Mouse (Mus musculus): ENCODE data around the gene Rab11fip3.
A peak's percentile ranks its signal among the peaks of the same experiment; 100 is the strongest.

Gene Rab11fip3

DNA sequence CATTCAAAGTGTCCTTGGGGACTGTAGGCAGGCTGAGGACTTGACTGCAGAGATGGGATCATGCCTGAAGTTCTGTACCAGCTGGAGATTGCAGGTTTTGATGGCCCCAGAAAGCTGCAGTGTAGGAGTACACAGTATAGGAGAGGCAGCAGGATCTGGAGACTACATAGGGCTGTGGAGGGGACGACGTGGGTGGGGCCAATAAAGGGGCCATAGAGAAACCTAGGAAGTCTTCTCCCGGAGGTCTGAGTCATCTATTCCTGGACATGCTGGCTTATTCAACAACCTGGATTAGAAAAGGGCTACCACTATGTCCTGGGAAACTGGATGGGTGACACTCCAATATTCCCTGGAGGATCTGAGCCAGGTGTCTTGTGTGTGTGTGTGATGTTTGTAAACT lies 113.6 kb downstream of the Rab11fip3 start:
- DNase-seq (ENCODE audit: low read depth): no peak

DNA sequence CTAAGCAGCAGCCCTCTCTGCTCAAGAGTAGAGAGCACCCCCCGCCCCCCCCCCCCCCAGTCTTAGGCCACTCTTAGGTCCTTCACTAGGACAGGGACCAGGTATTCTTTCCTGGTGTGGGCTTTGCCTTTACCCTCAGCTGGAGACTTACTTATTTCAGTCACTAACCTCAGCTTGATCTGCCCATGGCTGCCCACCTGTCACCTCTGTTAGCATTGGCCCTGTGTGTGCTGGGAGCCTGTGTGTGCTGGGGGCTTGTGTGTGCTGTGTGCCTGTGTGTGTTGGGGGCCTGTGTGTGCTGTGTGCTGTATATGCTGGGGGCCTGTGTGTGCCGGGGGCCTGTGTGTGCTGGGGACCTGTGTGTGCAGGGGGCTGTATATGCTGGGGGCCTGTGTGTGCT lies 114.7 kb downstream of the Rab11fip3 start:
- DNase-seq (ENCODE audit: low read depth): no peak

DNA sequence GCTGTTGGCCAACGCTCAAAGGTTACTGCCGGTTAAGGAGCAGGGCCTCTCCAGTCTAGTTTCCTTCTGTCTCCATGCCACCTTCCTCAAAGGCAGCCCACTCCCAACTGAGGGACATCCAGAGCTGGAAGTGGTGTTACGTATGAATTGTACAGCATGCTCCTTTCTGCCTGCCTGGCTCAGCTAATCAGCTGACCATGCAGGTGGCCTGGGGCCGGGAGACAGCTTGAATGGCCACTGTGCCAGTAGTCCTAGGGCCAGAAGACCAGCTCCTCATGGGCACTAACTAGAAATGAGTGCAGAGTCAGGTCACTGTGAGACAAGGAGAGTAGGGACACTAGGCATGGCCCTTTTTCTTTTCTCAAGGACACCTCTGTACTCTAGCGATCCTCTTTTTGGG lies 116.2 kb downstream of the Rab11fip3 start:
- DNase-seq (ENCODE audit: low read depth): no peak

DNA sequence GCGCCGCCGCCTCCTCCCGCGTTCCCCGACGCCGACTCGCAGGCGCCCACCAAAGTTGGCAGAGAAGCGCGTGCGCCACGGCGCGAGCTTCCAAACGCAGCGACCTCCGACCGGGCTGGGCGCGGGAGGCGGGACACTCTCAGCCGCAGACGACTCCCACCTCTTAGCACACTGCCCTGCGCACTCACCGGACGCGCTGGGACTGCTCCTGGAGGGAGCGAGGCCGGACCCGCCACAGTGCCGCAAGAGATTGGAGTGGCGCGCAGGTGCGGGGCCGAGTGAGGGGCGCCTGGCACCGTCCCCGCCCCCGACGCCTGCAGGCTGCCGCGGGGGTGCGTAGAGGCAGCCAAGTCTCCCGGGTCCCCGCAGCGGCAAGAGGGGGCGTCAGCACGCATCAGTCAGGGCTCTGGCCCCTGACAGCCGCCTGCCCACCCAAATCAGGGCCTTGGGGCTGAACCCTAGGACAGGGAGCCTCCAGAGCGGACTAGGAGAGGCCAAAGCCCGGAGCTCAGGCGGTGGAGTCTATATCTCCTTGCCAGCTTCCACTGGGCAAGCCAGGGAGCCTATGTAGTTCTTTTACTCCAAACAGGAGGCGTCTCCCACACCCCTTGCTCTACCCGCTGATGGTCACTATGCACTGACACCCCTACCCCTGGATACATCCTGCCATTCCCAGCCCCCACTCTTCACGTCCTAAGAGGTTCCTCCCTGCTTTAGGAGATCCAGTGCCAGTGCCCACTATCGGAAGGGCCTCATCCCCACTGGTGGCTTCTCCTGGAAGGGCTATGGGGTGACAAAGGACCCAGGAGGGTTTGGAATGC lies 117.3 kb downstream of the Rab11fip3 start, which contains the start of gene A930017K11Rik:
A930017K11Rik (minus strand) TSS at position 763 of the 821 bp plus-strand sequence.
- no peak for DNase-seq (ENCODE audit: low read depth)

DNA sequence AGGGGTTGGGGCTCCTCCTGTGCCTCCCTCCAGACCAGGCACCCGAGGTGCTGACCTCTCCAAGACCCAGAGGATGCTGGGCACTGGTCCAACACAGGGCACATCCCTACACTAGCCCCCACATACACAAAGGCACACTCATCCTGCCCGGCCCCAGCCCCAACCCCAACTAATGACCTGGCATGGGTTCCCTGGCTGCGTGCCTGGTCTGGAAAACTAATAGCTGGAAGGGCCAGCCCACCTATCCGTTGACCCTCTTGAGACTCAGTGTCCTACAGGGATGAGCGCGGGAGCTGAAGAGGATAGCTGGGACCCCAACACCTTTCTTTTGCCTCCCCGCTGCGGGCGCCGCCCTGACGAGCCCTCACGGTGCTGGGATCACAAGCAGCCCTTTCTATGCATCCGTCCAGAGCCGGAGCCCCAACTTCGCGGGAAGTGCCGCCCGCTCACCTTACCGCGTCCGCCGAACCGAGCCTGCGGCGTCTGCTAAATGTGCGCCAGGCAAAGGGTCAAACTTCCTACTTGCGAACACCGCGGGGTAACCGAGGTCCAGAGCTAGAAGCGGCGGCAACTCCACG lies 118.0 kb downstream of the Rab11fip3 start:
- peak; percentile 30 for DNase-seq (ENCODE audit: low read depth)

DNA sequence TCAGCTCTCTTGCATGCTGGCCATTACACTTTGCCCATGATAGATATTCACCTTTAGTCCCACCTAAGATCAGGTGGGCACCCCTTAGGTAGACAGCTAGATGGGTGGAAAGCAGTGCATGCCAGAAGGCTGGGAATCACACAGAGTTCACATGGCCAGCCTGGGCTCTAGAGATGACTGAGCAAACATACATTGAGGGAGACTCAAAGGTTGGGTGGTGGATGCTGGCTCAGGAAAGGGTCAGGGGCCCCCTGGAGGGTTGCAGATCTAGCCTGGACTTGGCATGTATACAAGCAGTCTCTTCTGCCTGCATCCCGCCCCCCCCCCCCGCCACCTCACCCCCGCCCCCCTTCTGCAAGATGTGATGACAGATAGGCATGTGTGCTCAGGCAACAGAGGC lies 118.6 kb downstream of the Rab11fip3 start:
- DNase-seq (ENCODE audit: low read depth): no peak

DNA sequence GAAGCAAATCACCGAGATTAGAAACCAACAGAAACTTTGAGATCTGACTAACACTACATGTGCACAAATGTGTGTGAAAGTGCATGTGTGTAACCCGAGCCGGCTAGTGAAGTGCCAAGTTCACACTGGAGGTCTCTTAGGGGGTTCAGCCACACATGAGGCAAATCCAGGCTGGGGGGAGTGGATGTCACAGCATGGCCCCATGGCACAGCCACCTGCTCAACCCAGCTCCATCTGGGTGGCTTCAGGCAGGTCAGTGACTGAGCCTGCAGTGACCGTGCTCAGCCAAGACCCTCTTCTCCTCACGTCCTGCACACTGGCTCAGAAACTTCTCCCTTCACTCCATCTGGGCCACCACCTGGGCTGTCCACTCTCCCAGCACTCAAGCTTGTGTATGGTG lies 119.4 kb downstream of the Rab11fip3 start:
- peak; percentile 24 for DNase-seq (ENCODE audit: low read depth)

DNA sequence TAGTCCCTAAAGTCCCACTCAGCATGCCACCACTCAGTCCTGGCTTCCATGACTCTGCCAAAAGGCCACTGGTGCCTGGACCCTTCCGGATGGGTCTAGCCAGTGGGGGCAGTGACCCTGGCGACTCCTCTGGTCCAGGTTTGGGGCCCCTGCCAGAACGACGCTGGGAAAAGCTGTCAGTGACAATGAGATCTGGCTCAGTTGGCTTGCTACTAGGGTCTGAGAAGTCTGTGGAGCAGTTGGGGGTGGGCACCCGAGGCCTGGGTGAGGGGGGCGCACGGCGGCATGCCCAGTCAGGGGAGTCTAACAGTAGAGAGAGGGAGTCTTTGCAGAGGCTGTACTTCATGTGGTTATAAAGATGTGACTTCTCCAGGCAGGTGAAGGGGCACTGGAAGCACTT lies 121.3 kb downstream of the Rab11fip3 start:
- DNase-seq (ENCODE audit: low read depth): no peak

DNA sequence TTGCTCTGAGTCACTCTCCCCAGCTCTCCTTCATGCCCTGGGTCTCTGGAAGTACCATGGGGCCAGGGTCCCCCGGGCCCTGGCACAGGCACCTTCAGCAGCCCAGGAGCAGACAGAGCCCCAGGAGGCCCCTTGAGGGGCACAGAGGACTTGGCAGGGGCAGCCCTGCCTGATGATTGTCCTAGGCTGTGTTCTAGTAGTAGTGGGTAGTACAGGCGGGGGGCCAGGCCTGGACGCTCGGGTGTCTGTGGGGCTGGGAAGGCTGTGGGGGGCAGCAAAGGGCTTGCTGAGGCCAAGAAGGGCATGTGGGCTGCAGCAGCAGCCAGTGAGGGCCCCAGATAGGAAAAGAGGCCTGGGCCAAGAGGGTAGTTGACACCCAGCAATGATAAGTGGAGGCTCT lies 121.8 kb downstream of the Rab11fip3 start:
- no peak for DNase-seq (ENCODE audit: low read depth)

DNA sequence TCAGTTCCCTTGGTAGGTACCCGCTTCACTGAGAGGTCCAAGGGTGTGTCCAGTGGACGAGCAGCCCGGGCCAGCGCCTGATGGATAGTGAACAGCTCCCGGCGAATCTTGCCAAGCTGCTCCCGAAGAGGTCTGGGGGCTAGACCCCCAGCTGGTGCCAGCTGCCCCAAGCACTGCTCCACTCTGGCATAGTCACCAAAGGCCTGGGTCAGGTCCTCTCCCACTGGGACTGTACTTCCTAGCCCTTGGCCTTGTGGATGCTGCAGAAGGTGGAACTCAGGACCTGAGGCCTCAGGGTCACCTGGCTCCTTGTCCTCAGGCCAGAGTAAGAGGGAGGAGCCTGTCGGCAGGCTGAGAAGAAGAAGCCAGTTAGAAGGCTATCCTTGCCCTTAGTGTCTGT lies 122.5 kb downstream of the Rab11fip3 start:
- DNase-seq (ENCODE audit: low read depth): no peak

DNA sequence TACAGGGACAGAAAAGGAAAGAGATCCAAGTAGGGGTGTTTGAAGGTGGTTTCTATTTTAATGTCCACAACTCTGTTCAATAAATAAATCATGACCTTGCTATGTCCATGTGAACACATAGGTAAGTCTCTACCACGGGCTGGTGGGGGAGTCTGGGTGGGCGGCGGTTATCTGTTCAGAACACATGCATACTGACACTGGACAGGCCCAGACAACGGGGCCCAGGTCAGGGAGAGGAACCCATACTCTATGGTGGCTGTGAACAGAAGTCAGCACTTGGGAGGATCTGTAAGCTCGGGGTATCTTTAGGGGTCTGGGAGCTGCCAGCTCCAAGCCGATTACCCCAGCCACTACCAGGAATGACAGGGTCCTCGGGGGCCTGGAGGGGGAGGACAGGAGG lies 123.0 kb downstream of the Rab11fip3 start:
- no peak for DNase-seq (ENCODE audit: low read depth)

DNA sequence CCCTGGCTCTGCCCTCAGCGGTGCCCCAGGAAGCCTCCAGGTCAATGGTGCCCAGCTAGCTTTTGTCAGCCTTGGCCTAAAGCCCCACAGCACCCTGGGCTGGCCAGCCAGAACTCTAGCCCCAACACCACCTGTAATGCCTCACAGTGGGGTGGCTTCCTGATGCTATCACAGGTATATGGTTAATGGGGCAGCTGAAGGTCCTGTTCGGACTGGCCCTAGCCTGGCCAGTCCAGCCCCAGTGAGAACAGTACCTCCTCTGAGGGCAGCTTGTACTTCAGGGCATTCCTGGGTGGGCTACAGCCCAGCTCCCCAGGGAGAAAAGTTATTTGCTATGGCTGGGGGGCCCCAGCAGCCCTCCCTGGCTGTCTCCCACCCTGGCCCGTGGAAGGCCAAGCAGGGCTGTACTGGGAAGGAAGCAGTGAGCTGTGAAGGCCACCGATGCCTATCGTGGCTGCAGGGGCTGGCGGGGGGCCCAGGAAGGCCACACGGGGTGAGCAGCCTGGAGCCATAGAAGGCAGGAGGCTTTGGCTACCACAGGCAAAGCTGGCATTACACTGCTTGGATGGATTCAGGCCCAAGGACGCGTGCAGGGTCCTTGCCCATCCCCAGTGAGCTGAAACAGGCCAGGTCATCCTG lies 123.7 kb downstream of the Rab11fip3 start:
- DNase-seq (ENCODE audit: low read depth): no peak

DNA sequence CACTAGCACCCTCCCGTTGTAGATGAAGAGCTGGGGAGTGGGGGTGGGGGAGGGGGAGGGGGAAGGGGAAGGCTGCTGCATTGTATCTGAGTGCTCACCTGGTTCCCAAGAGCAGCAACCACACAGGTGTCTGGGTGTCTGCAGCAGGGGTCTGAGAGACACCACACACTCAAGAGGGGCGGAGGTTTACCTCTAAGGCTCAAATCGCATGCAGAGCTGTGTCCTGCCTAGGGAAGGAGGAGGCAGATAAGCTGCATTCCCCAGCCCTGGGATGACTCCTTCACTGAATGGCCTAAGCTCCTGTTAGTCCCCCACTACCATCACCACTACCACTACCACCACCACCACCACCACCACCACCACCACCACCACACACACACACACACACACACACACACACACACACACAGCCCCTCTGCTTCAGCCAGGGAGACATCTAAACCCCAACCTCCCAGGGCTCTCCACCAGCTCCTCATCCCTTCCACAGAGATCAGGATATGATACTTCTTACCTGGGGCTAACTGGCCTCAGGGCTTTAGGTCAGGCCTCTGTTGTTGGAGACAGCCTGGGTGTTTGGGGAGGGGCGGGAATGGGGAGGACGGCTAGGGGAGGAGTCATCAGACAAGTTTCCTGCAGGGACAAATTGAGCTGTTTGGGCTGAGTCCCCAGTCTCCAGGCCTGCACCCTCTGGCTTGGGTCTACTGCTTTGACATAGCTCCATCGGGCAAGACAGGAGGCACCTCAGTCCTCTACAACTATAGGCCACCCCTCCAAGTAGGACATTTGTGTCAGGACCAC lies 124.8 kb downstream of the Rab11fip3 start, which contains the start of the genes Pigq and Nhlrc4:
Pigq (minus strand) TSS at position 571 of the 798 bp plus-strand sequence.
Nhlrc4 (minus strand) TSS at position 596 of the 798 bp plus-strand sequence.
- DNase-seq (ENCODE audit: low read depth): no peak

DNA sequence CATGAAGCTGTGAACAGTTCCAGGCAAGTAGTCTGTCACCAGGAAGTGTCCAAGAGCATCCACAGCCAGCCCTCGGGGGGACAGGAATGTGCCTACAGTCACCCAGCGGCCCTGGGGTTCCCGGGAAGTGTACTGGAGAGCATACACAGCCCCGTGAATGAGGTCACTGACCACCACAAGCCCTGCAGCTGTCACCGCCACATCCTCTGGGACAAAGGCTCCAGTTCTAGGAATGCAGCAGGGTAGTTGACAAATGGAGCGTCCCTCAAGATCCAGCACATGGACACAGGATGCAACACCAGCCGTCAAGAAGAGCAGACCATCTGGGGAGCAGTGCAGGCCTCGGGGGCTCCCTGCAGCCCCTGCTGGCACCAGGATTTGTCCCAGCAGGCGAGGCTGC lies 125.6 kb downstream of the Rab11fip3 start:
- DNase-seq (ENCODE audit: low read depth): no peak

DNA sequence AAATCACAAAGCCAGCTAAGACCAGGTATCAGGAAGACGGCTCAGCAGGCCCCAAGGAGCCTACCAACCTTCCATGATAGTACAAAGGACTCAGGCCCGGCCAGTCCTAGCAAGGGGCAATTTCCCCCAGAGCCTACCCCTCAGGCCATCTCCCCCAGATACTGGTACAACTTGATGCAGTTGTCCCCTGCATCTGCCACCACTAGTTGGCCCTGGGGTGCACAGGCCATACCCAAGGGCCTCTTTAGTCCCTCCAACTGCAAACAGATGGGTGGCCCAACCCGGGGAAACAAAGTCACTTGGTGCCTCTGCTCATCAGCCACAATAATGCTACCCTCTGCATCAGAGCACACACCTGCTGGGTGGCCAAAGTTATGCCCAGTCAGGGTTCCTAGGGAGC lies 126.1 kb downstream of the Rab11fip3 start:
- DNase-seq (ENCODE audit: low read depth): no peak

DNA sequence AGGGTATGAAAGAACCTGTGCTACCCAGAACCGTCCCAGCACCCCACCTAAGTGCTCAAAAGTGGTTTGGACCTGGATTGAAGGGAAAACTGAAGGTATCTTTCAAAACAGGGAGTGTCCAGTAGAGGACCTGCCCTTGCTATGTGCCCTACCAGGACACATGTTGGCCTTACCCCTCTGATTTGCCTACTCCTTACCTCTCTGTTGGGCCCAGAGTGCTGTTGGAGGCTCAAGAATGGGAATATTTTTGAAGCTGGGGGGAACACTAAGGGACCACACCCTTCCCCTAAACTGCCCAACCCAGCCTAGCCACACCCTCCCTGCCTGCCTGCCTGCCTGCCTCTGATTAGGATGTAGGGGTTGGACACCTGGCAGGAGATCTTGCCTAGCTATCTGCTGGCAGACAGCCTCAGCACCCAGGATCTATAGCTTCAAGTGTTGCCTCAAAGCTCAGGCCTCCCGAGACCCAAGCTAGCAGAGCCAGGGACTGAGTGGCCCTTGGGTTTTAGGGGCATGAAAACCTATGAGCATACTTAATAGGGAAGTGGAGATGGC lies 126.7 kb downstream of the Rab11fip3 start:
- no peak for DNase-seq (ENCODE audit: low read depth)

DNA sequence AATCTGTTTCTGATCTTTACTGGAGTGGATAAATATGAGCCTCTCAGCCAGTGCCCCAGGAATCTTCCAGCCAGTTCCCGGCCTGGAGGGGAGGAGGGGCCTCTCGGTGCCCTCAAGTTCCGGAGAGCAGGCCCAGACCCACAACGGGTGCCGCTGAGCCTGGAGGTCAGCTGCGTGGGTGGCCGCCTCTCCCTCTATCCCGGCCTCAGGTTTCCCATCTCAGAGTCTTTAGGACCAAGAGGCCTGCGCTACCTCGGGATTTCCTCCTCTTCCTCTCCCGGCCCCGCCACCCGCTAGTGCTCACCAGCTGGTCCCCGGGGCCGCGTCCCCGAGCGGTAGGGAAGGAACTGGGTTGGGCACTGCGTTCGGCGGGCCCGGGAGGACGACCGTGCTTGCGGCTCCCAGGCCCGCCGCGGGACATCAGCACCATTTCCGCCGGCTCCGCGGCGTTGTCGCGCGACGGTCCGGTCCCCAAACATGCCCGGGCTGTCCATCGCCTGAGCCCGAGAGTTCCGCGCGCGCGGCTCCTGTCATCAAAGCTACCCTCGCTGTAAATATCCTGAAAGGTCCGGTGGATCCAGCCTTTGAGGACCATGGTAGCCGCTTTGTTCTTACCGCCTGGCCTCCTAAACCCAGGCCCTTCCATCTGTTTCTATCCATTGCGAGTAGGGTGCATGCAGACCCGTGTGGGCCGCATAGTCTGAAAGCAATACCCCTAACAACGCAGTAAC lies 127.7 kb downstream of the Rab11fip3 start:
- peak; percentile 86 for DNase-seq (ENCODE audit: low read depth)

Data from NIH3T3 (cell line).